Mouse (Mus musculus) retina, postnatal 7 days (tissue): ENCODE measurements around the gene Rreb1.

Experiments used
- DNase-seq: peaks from one replicate; pipeline ENCODE4 v3.0.0-alpha.2; 2012; ENCODE audit warnings: low read depth, low spot score

Gene Rreb1

DNA sequence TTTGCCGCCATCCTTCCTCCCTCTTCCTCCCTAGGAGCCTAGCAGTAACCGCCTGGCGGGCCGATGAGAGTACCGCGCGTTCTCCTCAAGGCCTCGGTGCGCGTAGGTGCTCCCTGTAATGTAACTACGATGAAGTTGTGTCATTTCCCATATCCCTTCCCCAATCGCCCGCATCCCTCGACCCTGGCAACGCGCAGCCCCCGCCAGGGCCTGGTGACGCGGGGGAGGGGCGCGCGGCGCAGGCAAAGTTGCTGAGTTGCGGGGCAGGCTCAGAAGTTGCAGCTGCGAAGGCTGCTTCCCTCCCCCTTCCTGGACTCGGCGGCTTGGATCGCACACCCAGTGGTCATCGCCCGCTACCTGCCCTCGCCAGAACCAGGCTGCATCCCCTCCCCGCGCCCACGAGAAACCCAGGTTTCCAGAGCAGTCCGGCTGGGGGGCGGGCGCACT lies at the start of gene Rreb1:
TSS of gene Rreb1 (plus strand) at position 254 of the 447 bp plus-strand sequence.
- peak; percentile 30 for DNase-seq

- DNase-seq = no peak
These were observed 49.6 kb upstream of the Rreb1 start for GRCm38 (mm10) chr13:37728551-37728950.

GRCm38 (mm10) chr13:37731914-37732693 lies 46.1 kb upstream of the Rreb1 start:
- DNase-seq = no peak

DNA sequence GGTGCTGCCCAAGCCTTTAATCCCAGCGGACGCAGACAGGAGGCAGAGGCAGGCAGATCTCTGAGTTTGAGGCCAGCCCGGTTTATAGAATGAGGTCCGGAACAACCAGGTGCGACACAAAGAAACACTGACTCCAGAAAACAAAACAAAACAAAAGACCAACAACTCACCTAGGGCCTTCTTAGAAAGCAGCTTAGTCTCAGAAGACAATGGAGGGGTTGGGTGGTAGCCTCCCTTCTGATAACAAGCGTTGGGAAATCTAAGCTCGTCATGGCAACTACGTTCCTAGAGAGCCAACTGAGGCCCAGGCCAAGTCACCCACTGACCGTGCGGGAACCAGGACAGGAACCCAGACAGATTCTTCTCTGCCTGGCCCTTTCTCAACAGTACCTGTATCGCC lies 43.7 kb upstream of the Rreb1 start:
- no peak for DNase-seq

- DNase-seq = no peak
These were observed 38.1 kb upstream of the Rreb1 start for GRCm38 (mm10) chr13:37740111-37740510.

- no peak for DNase-seq
These were observed 37.4 kb upstream of the Rreb1 start for GRCm38 (mm10) chr13:37740752-37741151.

- DNase-seq = no peak
These were observed 36.0 kb upstream of the Rreb1 start for GRCm38 (mm10) chr13:37742248-37742647.

DNA sequence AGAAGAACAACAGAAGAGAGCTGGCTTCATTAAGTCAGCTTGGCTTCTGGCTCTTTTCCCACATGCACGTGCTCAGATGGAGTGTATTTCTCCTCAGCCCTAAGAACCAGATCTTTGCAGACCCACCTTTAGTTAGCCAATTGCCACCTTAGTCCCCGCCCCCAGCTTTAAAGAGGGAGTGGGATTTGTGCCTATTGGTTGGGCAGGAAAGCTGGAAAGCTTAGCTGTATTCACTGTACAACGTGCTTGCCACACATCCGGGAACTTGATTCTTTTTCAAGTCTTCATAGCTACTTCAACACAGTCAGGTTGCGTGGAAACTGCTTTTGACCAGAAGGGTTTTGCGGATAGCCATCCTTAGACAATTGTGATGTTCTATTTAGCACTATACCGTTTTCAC lies 30.7 kb upstream of the Rreb1 start:
- DNase-seq = no peak

DNA sequence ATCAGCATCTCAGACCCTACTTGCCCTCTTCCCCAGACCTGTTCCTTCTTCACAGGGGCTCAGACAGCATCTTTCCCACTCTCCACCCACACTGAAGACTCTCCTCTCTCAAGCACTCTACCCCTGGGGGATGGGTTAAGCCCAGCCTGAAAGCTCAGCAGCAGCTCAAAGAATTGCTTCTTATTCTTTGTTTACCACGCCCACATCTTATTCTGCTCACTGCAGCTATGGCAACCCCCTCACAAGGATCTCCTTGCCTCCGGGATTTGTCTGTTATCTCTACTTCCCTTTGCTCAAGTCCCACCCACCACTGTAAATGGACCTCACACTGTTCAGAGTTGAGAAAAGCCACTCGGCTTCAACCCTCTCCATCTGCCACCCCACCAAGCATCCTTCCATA lies 28.7 kb upstream of the Rreb1 start:
- no peak for DNase-seq

DNA sequence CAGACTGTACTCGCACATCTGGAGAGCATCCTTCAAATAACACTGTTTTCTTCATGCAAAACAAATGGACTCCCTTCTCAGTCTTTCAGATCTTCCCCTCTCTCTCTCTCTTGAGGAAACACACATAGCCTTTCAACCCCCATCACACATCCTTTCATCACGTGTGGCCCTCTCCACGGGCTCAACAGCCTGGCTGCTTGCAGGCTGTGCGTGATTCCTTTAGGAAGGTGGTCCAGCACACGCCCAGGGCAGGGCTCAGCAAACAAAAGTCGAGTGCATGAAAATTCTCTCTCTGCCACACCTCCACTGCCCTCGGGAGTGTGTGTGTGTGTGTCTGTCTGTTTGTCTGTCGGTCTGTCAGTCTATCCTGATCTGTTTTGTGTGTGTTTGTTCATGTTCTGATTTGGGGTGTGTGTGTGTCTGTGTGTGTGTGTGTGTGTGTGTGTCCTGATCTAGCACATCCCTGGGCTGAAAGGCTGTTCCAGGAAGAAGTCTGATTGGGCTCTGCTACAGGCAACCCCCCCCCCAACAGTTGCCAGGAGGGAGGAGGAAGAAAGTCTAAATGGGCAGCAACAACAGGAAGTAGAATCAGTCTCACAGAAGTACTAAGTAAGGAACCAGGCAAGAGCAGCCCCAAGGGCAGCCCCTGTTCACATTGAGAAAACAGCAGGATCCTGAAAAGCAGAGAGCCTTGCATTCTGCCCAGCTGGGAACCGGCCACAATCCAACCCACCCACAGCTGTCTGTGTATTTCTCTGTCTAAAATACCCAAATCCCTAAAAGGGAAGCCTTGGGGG lies 26.8 kb upstream of the Rreb1 start:
- no peak for DNase-seq

DNA sequence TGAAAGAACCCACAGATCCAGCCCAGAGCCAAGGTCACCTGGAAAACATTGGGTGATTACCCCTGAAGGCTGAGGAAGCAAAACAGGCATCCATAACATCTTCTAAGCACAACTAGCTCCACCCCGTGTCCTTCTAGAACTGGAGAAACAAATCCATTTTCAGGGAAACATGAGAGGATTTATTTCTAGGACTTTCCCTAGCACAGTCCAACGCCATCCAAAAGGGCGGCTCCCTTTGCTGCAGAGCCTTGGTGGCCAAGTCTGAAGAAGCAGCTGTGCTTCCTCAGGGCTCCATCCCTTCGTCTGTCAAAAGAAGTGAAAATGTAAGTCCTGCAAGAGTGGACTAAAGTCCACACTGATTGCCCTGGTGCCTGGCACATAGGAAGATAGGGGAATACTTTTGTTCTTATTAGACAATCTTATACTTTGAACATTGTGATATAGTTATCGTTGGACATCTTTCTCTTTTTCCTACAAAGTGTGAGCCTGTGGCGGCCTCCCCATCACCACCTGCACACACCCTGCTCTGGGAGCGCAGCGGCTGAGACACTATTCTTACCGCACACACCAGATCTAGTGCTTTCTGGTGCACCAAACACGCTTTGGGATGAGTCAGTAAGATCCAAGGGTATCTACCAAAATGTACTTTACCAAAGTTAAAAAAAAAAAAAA lies 18.7 kb upstream of the Rreb1 start:
- no peak for DNase-seq

DNA sequence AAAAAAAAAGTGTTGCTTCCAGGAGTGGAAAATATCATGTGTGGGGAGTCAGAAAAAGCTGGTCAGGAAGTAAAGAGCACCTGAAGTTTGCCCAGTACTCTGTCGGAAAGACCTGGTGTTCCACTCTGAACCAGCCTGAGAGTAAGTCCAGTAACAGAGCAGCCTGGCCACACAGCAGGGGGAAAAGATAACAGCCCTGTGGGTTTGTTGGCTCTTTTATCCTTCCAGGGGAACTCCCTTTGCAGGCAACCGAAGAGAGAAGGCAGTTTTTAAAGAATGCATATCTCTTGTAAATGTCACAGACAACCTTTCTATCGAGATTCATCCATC lies 18.2 kb upstream of the Rreb1 start:
- no peak for DNase-seq

- DNase-seq = no peak
These were observed 17.8 kb upstream of the Rreb1 start for GRCm38 (mm10) chr13:37760373-37760772.

- DNase-seq = no peak
These were observed 17.0 kb upstream of the Rreb1 start for GRCm38 (mm10) chr13:37760957-37761941.

- DNase-seq = peak; percentile 39
These were observed 14.3 kb upstream of the Rreb1 start for GRCm38 (mm10) chr13:37763800-37764407.

DNA sequence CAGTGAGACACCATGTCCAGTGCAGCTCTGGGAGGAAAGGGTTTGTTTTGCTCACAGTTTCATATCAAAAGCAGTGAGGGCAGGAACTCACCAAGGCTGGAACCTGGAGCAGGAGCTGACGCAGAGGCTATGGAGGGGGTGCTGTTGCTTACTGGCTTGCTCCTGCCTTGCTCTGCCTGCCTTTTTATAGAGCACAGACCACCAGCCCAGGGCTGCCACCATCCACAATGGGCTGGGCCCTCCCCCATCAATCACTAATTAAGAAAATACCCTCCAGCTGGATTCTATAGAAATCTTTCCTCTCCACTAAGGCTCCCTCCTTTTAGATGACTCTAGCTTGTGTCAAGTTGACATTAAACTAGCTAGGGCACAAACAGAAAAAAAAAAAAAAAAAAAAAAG lies 8.4 kb upstream of the Rreb1 start:
- no peak for DNase-seq

DNA sequence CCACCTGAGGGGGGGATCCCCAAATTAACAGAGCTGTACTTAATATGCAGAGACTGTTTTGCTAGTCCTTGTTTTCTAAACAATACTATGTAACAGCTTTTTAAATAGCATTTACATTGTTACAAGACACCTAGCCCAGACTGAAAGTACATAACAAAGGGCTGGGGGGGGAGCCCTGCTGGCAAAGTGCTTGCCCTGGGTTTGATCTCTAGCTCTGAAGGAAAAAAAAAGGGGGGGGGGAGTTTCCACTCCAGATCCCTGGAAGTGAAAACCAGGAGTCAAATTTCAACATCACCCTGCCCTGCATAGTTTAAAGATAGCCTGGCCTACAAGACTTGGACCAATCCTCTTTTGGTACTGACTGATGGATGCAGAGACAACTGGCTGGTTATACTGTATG lies 4.7 kb upstream of the Rreb1 start:
- no peak for DNase-seq

- DNase-seq = no peak
These were observed 1.5 kb upstream of the Rreb1 start for GRCm38 (mm10) chr13:37776675-37777074.

- DNase-seq = no peak
These were observed 651 bp upstream of the Rreb1 start for GRCm38 (mm10) chr13:37777351-37778146.
